Mouse (Mus musculus) gastrocnemius, postnatal 25 days (tissue): ENCODE measurements at regions not wholly inside any gene's neighbourhood (a gene's known extent, or its start where the extent isn't known, plus 50 kb on each side); places are given as distances from the start of the nearest gene placed in this dataset.
A peak's percentile ranks its signal among the peaks of the same experiment; 100 is the strongest.

Experiments
- DNase-seq: peaks from one replicate; pipeline ENCODE4 v3.0.0; 2022

DNA sequence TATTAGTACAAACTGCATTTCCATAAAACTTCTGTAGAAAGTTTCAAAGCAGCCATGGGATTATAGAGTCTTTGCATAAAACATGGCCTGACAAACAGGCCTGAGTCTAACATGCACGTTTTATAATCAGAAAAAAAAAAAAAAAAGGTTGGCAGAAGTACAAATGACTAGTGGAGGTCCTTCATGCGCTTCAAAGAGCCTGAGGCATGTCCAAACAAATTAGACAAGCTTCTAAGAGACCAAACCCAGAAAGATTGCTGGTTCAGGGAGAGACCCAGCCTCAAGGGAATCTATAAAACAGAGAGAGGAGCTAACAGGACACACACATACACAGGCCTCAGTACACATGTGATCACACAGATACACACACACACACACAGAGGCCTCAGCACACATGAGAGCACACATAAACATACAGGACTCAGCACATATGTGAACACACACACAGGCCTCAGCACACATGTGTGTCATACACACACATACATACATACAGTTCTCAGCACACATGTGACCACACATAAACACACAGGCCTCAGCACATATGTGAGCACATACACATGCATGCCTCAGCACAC is 57.0 kb upstream of the Gnaq start:
- no peak for DNase-seq

- DNase-seq = no peak
Measured at GRCm38 (mm10) chr19:16075026-16075425, 57.6 kb upstream of the Gnaq start.

DNA sequence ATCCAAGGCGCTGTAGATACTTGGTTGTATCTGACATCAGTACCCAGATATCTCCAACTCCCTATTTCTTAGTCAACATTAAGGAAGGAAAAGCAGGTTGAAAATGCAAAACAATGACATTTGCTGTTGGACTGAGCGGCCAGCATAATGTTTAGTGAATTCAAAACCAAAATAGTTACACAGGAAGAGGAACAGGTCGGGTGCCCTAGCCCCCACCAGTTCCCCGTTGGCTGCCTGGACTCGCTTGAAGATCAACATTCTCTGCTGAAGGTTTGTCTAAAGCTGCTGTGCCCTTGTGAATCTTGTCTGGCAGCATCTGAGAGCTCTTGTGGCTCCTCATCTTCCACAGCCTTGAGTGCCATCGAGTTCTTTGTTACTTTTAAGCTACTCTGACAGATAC is 65.3 kb upstream of the Gnaq start:
- DNase-seq = no peak

DNA sequence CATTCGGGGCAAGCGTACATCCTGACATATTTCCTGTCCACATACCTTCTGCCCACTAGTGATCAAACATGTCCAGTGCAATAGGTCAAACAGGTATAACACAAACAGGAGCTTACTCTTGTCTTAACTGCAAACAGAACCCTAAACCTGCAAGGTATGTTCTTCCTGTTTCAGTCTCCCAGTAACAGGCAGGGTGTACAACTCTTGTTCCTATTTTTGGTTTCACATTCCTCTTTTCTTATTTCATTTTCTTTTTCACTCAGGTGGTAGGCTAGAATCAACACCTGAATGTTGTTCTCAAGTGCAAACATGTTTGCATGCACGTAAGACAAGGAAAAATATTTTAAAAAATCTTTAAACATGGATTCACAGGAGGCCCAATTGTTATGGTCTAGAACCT is 67.7 kb upstream of the Gnaq start:
- DNase-seq = no peak

GRCm38 (mm10) chr19:16063916-16064580 is 68.6 kb upstream of the Gnaq start:
- peak; percentile 32 for DNase-seq

DNA sequence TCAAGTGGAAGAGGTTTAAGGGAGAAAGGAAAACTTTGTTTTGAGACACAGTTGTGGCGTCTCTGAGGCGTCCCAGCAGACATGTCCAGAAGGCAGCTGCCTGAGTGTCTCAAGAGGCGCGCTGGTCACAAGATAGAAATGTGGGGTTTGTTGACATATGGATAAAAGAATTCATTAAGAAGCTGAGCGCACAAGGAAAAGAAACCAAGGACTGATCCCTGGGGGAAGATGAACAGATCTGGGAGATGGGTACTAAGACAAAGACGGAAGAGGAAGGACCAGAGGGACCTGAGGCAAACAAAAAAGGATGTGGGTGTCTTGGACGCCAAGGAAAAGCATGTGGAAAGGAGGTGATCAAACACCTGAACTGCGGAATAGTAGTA is 69.1 kb upstream of the Gnaq start:
- DNase-seq = no peak

GRCm38 (mm10) chr19:16061821-16062220 is 70.8 kb upstream of the Gnaq start:
- no peak for DNase-seq

DNA sequence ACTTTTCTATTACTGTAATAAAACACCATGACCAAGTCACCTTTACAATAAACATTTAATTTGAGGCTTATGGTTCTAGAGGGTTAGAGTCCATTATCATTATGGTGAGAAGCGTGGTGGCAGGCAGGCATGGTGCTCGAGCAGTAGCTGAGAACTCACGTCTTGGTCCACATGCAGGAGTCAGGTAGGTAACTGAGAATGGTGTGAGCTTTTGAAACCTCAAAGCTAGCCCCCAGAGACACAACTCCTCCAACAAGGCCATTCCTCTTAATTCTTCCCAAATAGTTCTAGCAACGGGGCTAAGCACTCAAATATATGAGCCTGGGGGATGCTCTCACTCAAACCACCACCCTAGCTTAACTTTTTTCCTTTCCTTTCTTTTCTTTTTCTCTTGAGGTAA is 73.6 kb upstream of the Gnaq start:
- no peak for DNase-seq

DNA sequence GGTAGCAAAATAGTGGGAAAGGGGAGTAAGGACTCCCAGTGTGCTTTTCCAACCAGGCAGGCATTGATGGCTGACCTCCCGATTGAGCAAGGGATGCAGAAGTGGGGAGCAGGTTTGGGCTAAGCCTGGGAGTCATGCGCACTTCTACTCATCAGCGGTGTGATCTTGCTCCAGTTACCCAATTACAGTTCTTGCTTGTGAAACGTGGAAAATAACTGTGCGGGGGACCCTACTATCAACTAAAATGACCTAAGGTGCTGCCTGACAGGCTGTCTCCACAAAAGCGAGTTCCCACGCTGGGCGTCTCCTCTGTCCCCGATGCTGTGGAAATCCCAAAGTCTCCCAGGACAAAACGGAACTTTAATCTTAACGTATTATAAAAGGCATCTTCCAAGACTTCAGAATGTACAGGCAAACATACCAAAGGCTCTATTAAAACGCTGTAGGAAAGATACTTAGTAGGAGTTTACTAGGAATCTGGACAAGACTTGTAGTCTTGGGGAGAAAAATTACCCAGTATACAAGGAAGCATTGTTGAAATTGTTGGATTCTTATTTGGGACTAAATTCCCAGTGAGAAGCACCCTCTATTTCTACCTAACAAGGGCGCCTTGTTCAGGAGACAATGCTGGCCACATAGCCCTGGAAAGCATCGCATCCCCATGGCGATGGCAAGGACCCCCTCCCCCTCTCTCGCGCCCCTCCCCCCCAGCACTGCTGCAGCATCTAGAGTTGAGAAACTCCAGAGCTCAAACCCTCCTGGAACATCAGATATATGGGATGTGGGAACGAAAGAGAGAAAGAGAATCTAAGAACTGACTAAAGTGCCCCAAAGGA is 65.6 kb upstream of the Cep78 start:
- no peak for DNase-seq

GRCm38 (mm10) chr19:16049646-16050045 is 64.9 kb upstream of the Cep78 start:
- no peak for DNase-seq

GRCm38 (mm10) chr19:16046977-16047376 is 62.2 kb upstream of the Cep78 start:
- peak; percentile 14 for DNase-seq

- DNase-seq = no peak
Measured at GRCm38 (mm10) chr19:16045261-16045660, 60.5 kb upstream of the Cep78 start.

- no peak for DNase-seq
Measured at GRCm38 (mm10) chr19:16044169-16044568, 59.4 kb upstream of the Cep78 start.

GRCm38 (mm10) chr19:16043007-16043406 is 58.2 kb upstream of the Cep78 start:
- no peak for DNase-seq

GRCm38 (mm10) chr19:16041891-16042290 is 57.1 kb upstream of the Cep78 start:
- DNase-seq = no peak

DNA sequence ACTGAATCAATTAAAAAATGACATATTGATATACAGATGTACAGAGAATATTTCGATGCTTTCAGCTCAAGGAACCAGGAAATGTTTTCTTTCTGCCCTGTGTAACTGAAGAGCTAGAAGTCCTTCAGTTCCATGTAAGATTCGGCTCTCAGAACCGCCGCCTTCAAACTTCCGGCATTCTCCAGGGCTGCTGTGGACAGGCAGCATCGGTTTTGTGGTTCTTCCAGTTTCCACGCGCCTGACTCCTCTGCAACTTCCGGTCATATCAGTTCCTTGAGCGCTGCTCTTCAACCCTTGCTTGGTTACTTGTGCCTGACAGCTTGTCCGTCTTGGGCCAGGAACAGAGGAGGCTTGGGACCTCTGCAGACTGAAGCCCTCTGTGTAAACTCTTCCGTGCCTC is 53.0 kb upstream of the Cep78 start:
- DNase-seq = no peak
